7 mouse cellular contexts compared by ENCODE assay signal in genomic region chr11:69966006-69966859, GRCm38 (mm10). TPM values are rescaled to one million over a fixed set of nuclear protein-coding genes. Genes with fewer than 3 reads are reported as not detected.
A peak's percentile ranks its signal among the peaks of the same experiment; 100 is the strongest.
DNase-seq lines count a peak whose midpoint lies in the region; ATAC-seq and TF ChIP-seq lines count a peak whose summit lies in the region.

No protein-coding gene starts in this region.

- no peak for TF ChIP-seq CTCF in thymus, adult 2 months (IDR thresholded peaks at IDR 0.05; ENCODE audit: borderline replicate concordance, control insufficient read depth, extremely low read depth, insufficient read depth, low read length, poor library complexity)

- peak overlapping the region; percentile 72 for H3K4me3 ChIP-seq in ES-E14 (ENCODE audit: insufficient read depth in 1 of 2, low read depth in 1 of 2, low read length in 2 of 2, poor library complexity in 1 of 2, severe bottlenecking in 1 of 2)
- H3K4me3 ChIP-seq in limb, embryonic 11.5 days (ENCODE audit: low read depth, low read length): peak overlapping the region; percentile 24
- H3K4me3 ChIP-seq in midbrain, embryonic 12.5 days: peak overlapping the region; percentile 25
- H3K4me3 ChIP-seq in thymus, adult 2 months (ENCODE audit: control insufficient read depth, insufficient read depth, low read length): no peak overlapping the region; the same call in 1 of the 2 replicates

- TF ChIP-seq POLR2A in thymus, adult 2 months (IDR thresholded peaks at IDR 0.05; ENCODE audit: control insufficient read depth, extremely low read depth, insufficient read depth, low read length, poor library complexity): no peak

- peak overlapping the region; percentile 56 for H3K4me2 ChIP-seq in limb, embryonic 11.5 days (ENCODE audit: low read depth, severe bottlenecking)
- peak overlapping the region; percentile 47 for H3K4me2 ChIP-seq in midbrain, embryonic 12.5 days (replicated peaks)

- peaks cover 0 to 8% of the 10 kb centered on the region in 2 experiments; a peak in 1 of 4 replicates for H3K4me1 ChIP-seq in ES-E14 (ENCODE audit: control insufficient read depth in 2 of 2, insufficient read depth in 2 of 2, low read length in 2 of 2, poor library complexity in 1 of 2)
- H3K4me1 ChIP-seq in limb, embryonic 11.5 days (ENCODE audit: control insufficient read depth, insufficient read depth, low read length): no peaks in the 10 kb centered on the region; the same call in 1 of the 2 replicates
- peaks cover 11% of the 10 kb centered on the region for H3K4me1 ChIP-seq in midbrain, embryonic 12.5 days
- H3K4me1 ChIP-seq in thymus, adult 2 months (replicated peaks; ENCODE audit: control insufficient read depth, insufficient read depth, low read length): peaks cover 7% of the 10 kb centered on the region; the same call in 1 of the 2 replicates

- WGBS in limb, embryonic 11.5 days: 1% methylated on average over 58 of the region's 59 CpGs
- 1% methylated on average over 56 of the region's 59 CpGs for WGBS in midbrain, embryonic 12.5 days
- 6% methylated on average over 59 of the region's 59 CpGs for WGBS in thymus, adult 2 months

- in situ Hi-C loops in ES-E14 (cut with MboI; ENCODE audit: low sequenced_read_pairs in 2 of 2, unreplicated experiment in 2 of 2): no loop called here

- no peaks in the 10 kb centered on the region for H3K9me3 ChIP-seq in ES-E14 (ENCODE audit: control insufficient read depth, insufficient read depth, low read depth, low read length)
- no peaks in the 10 kb centered on the region for H3K9me3 ChIP-seq in limb, embryonic 11.5 days (ENCODE audit: control insufficient read depth, low read length)
- H3K9me3 ChIP-seq in midbrain, embryonic 12.5 days: no peaks in the 10 kb centered on the region

- peaks cover 53% of the 10 kb centered on the region for H3K27me3 ChIP-seq in limb, embryonic 11.5 days (ENCODE audit: control insufficient read depth, insufficient read depth, low read length)
- H3K27me3 ChIP-seq in midbrain, embryonic 12.5 days: peaks cover 75% of the 10 kb centered on the region
- H3K27me3 ChIP-seq in thymus, adult 2 months (ENCODE audit: control insufficient read depth, insufficient read depth, low read length): peaks cover 18% of the 10 kb centered on the region; the same call in 1 of the 2 replicates

- peaks cover 10% of the 10 kb centered on the region; the same call in 1 of the 2 replicates for H3K36me3 ChIP-seq in ES-E14 (ENCODE audit: control insufficient read depth, insufficient read depth, low read length, poor library complexity, severe bottlenecking)
- H3K36me3 ChIP-seq in limb, embryonic 11.5 days (ENCODE audit: control insufficient read depth, insufficient read depth, low read length): peaks cover 4% of the 10 kb centered on the region; the same call in 1 of the 2 replicates
- peaks cover 33% of the 10 kb centered on the region for H3K36me3 ChIP-seq in midbrain, embryonic 12.5 days
- no peaks in the 10 kb centered on the region; the same call in 1 of the 2 replicates for H3K36me3 ChIP-seq in thymus, adult 2 months (ENCODE audit: control insufficient read depth, insufficient read depth, low read length)

- intact Hi-C loops in heart, postnatal 14 days (cut with DNase I): no loop called here

- no peak for DNase-seq in ES-E14 (ENCODE audit: low read depth, low spot score)
- peak; percentile 27 for DNase-seq in embryo, embryonic 10 days (ENCODE audit: low spot score)
- DNase-seq in heart, postnatal 14 days: peak; percentile 41 to 42
- peak; percentile 63 for DNase-seq in limb, embryonic 11.5 days (ENCODE audit: low spot score)
- DNase-seq in thymus, adult 2 months: no peak
- no peak for DNase-seq in left cerebral cortex, adult 18-20 months (ENCODE audit: low spot score in 2 of 2)

- H3K9ac ChIP-seq in ES-E14 (ENCODE audit: insufficient read depth, low read depth, low read length, poor library complexity, severe bottlenecking): peak overlapping the region; percentile 81
- peak overlapping the region; percentile 57 for H3K9ac ChIP-seq in limb, embryonic 11.5 days (ENCODE audit: low read length)
- peak overlapping the region; percentile 51 for H3K9ac ChIP-seq in midbrain, embryonic 12.5 days (replicated peaks)

- no peak overlapping the region for H3K27ac ChIP-seq in ES-E14 (ENCODE audit: insufficient read depth, low read depth, low read length, poor library complexity, severe bottlenecking)
- no peak overlapping the region for H3K27ac ChIP-seq in limb, embryonic 11.5 days (replicated peaks; ENCODE audit: low read depth, low read length)
- no peak overlapping the region for H3K27ac ChIP-seq in midbrain, embryonic 12.5 days (replicated peaks)
- no peak overlapping the region for H3K27ac ChIP-seq in thymus, adult 2 months (ENCODE audit: control insufficient read depth, insufficient read depth, low read length)

- peak; percentile 69 for ATAC-seq in limb, embryonic 11.5 days (ENCODE audit: insufficient number of reproducible peaks, low FRiP score, low TSS enrichment, low read depth)
- no peak for ATAC-seq in midbrain, embryonic 12.5 days (ENCODE audit: low FRiP score, low read depth)

TF ChIP-seq in ES-E14, 5 proteins besides CTCF, POLR2A, EP300 and RAD21:
- 0 out of 2 replicates have a peak, but pooled peaks have one; percentile 12 for TF ChIP-seq HCFC1 (IDR thresholded peaks at IDR 0.05; ENCODE audit: borderline replicate concordance, insufficient read depth, low read length)
- no peak for TF ChIP-seq CHD2 (IDR thresholded peaks at IDR 0.05; ENCODE audit: low read depth, low read length)

RNA-seq across cellular contexts. Expression of gene Cldn7, which starts 1.7 kb away (rescaled TPM):
- total RNA-seq in ES-E14 (2012; rRNA removed): 24.9 and 38.7 TPM in 2 replicates
- under 1 TPM in 1 of 2 experiments, not detected in 1; 0.48 TPM for total RNA-seq in heart, postnatal 14 days (2021)
- 12.7 and 13.2 TPM in 2 replicates for polyA plus RNA-seq in limb, embryonic 11.5 days (2014; fragmentation: Nextera tagmentation; extraction: Ambion mirVana)
- 2.9 and 3.7 TPM in 2 replicates for polyA plus RNA-seq in midbrain, embryonic 12.5 days (2016; fragmentation: Nextera tagmentation; extraction: Ambion mirVana)
- 6.0 and 6.5 TPM in 2 replicates for polyA plus RNA-seq in thymus, adult 2 months (2012; rRNA removed)
- total RNA-seq in left cerebral cortex, adult 18-20 months (2021): not detected

RNA-seq across cellular contexts. Expression of gene Ctdnep1, which starts 14.7 kb away (rescaled TPM):
- 33.3 and 41.2 TPM in 2 replicates for total RNA-seq in ES-E14 (2012; rRNA removed)
- 100 to 1,000 TPM; 143 to 147 TPM for total RNA-seq in heart, postnatal 14 days (2021)
- polyA plus RNA-seq in limb, embryonic 11.5 days (2014; fragmentation: Nextera tagmentation; extraction: Ambion mirVana): 22.8 and 27.6 TPM in 2 replicates
- polyA plus RNA-seq in midbrain, embryonic 12.5 days (2016; fragmentation: Nextera tagmentation; extraction: Ambion mirVana): 21.4 and 27.5 TPM in 2 replicates
- 133 and 148 TPM in 2 replicates for polyA plus RNA-seq in thymus, adult 2 months (2012; rRNA removed)
- 100 to 1,000 TPM; 111 to 121 TPM for total RNA-seq in left cerebral cortex, adult 18-20 months (2021)

RNA-seq across cellular contexts. Expression of gene Elp5, which starts 16.1 kb away (rescaled TPM):
- total RNA-seq in ES-E14 (2012; rRNA removed): 76.1 and 87.9 TPM in 2 replicates
- 10 to 100 TPM; 52.4 to 59.0 TPM for total RNA-seq in heart, postnatal 14 days (2021)
- 148 and 151 TPM in 2 replicates for polyA plus RNA-seq in limb, embryonic 11.5 days (2014; fragmentation: Nextera tagmentation; extraction: Ambion mirVana)
- polyA plus RNA-seq in midbrain, embryonic 12.5 days (2016; fragmentation: Nextera tagmentation; extraction: Ambion mirVana): 127 and 131 TPM in 2 replicates
- 69.4 and 75.3 TPM in 2 replicates for polyA plus RNA-seq in thymus, adult 2 months (2012; rRNA removed)
- 10 to 100 TPM; 78.8 to 87.3 TPM for total RNA-seq in left cerebral cortex, adult 18-20 months (2021)

RNA-seq across cellular contexts. Expression of gene Slc2a4, which starts 18.2 kb away (rescaled TPM):
- 2.6 and 4.2 TPM in 2 replicates for total RNA-seq in ES-E14 (2012; rRNA removed)
- total RNA-seq in heart, postnatal 14 days (2021): 100 to 1,000 TPM; 206 to 234 TPM
- 21.0 and 22.7 TPM in 2 replicates for polyA plus RNA-seq in limb, embryonic 11.5 days (2014; fragmentation: Nextera tagmentation; extraction: Ambion mirVana)
- 8.9 and 9.9 TPM in 2 replicates for polyA plus RNA-seq in midbrain, embryonic 12.5 days (2016; fragmentation: Nextera tagmentation; extraction: Ambion mirVana)
- polyA plus RNA-seq in thymus, adult 2 months (2012; rRNA removed): 36.3 and 58.9 TPM in 2 replicates
- total RNA-seq in left cerebral cortex, adult 18-20 months (2021): 1 to 10 TPM; 4.9 to 6.4 TPM

RNA-seq across cellular contexts. Expression of gene Gabarap, which starts 24.7 kb away (rescaled TPM):
- 57.7 and 70.6 TPM in 2 replicates for total RNA-seq in ES-E14 (2012; rRNA removed)
- total RNA-seq in heart, postnatal 14 days (2021): 100 to 1,000 TPM; 249 to 257 TPM
- 397 and 432 TPM in 2 replicates for polyA plus RNA-seq in limb, embryonic 11.5 days (2014; fragmentation: Nextera tagmentation; extraction: Ambion mirVana)
- polyA plus RNA-seq in midbrain, embryonic 12.5 days (2016; fragmentation: Nextera tagmentation; extraction: Ambion mirVana): 552 and 567 TPM in 2 replicates
- polyA plus RNA-seq in thymus, adult 2 months (2012; rRNA removed): 270 and 395 TPM in 2 replicates
- total RNA-seq in left cerebral cortex, adult 18-20 months (2021): 100 to 1,000 TPM; 231 to 236 TPM

Comparison
In these comparisons a context has a peak if more than half of its experiments do, and no peak if none do; other contexts are left out.
1. DNase-seq: peak in embryo, embryonic 10 days (single experiment), heart, postnatal 14 days (2 of 2) and limb, embryonic 11.5 days (single experiment); none in ES-E14 (single experiment), thymus, adult 2 months (single experiment) and left cerebral cortex, adult 18-20 months (0 of 2).
2. RNA of gene Cldn7, which starts 1.7 kb away (total RNA-seq): 24.9 to 38.7 TPM in ES-E14; 0.48 TPM in heart, postnatal 14 days and not detected in left cerebral cortex, adult 18-20 months; every median in the first group is over 10 times any median in the second.
3. Peak in every context shown above with its lines, with median percentiles within 50 percentile points of each other: H3K9ac ChIP-seq.